Mouse (Mus musculus) hindbrain, embryonic 12.5 days (tissue): ENCODE measurements around the gene Lhfpl5. TPM values are rescaled to one million over a fixed set of nuclear protein-coding genes. Genes with fewer than 3 reads are reported as not detected.
A peak's percentile ranks its signal among the peaks of the same experiment; 100 is the strongest.

Experiments
- ATAC-seq: fragments of 200-750 bp; cut with Nextera tagmentation; 2 replicates; pipeline ENCODE4 v1.8.0; 2017; ENCODE audit warnings: moderate TSS enrichment; ENCODE audit not compliant: low FRiP score
- H3K27ac ChIP-seq: fragments of 300-500 bp; sonication (generic); 2 replicates; pipeline ENCODE4 v1.5.1; 2016; ENCODE audit warnings: mild to moderate bottlenecking
- H3K27me3 ChIP-seq: fragments of 300-500 bp; sonication (generic); 2 replicates; pipeline ENCODE4 v1.6.1; 2016; ENCODE audit warnings: mild to moderate bottlenecking
- H3K36me3 ChIP-seq: fragments of 300-500 bp; sonication (generic); 2 replicates; pipeline ENCODE4 v1.6.1; 2016; ENCODE audit warnings: mild to moderate bottlenecking
- H3K4me1 ChIP-seq: fragments of 300-500 bp; sonication (generic); 2 replicates; pipeline ENCODE4 v1.6.1; 2016
- H3K4me2 ChIP-seq: fragments of 300-500 bp; sonication (generic); replicated peaks from 2 replicates; pipeline ENCODE4 v1.6.1; 2016; ENCODE audit warnings: mild to moderate bottlenecking
- H3K4me3 ChIP-seq: fragments of 300-500 bp; sonication (generic); 2 replicates; pipeline ENCODE4 v1.5.1; 2016; ENCODE audit warnings: mild to moderate bottlenecking
- H3K9ac ChIP-seq: fragments of 300-500 bp; sonication (generic); 2 replicates; pipeline ENCODE4 v1.6.1; 2016; ENCODE audit warnings: mild to moderate bottlenecking, moderate library complexity
- H3K9me3 ChIP-seq: fragments of 300-500 bp; sonication (generic); replicated peaks from 2 replicates; pipeline ENCODE4 v1.6.1; 2016; ENCODE audit warnings: mild to moderate bottlenecking
- WGBS: fragments of 180-500 bp; shearing (Covaris S2); methylation state at CpG from one replicate; pipeline ENCODE4 v1.1.7; 2016; 5-methylcytosine and 5-hydroxymethylcytosine counted together
- microRNA-seq: library from miRNA; unstranded; fragments of <30 nt; microRNA quantifications from one replicate; pipeline ENCODE4, GENCODE M21; 2017
- polyA plus RNA-seq: library from polyadenylated mRNA; unstranded; fragments of >200 nt; fragmentation: Nextera tagmentation; extraction: Ambion mirVana; gene quantifications from 2 replicates; pipeline ENCODE4 v1.2.1, GENCODE M21; 2016

Gene Lhfpl5
- polyA plus RNA-seq, 1 experiment from 2014 or later: 3.4 TPM

DNA sequence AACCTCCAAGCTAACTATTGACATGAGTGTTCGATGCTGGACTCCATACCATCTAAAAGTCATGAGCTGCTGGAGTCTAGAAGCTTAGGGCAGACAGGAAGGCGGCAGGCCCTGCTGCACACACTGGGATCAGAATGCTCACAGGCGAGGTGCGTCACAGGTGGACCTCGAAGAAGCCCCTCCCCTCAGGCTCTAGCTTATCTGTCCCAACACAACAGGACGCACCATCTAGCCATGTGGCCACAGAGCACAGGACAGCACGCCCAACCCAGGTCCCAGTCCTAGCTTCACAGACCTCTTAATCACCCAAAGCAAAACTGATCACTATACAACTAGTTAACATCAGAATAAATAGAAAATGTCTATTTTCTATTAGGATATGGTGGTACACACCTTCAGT lies 42.7 kb downstream of the Lhfpl5 start:
- H3K27ac ChIP-seq: no peak overlapping the region
- no peaks in the 10 kb centered on the region for H3K9me3 ChIP-seq
- no peaks in the 10 kb centered on the region for H3K27me3 ChIP-seq
- H3K36me3 ChIP-seq: peaks cover 24% of the 10 kb centered on the region
- H3K4me1 ChIP-seq: peaks cover 24% of the 10 kb centered on the region
- no peak overlapping the region for H3K4me3 ChIP-seq
- no peak overlapping the region for H3K9ac ChIP-seq
- WGBS: 87% methylated on average over 7 of the region's 7 CpGs
- ATAC-seq: no peak
- no peak overlapping the region for H3K4me2 ChIP-seq

DNA sequence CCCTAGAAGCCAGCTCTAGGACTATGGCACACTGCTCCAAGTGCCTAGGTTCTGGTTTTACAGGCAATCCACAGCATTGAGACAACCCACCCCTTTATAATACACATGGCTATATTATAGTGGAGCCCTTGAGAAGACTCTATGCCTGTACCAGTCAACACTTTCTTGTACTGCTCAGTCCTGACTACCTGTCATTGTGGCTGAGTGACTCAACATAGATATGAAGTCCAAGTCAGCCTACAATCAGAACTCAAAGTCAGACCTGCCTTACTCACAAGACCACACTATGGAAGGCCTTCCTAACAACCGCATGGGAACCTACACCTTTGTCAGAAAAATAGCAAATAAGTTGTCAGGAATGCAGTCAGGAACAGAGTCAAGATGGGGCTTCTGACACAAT lies 43.3 kb downstream of the Lhfpl5 start:
- Histone ChIP-seq H3K9me3 (no peaks in the 10 kb centered on the region), H3K4me1 (peaks cover 24% of the 10 kb centered on the region), H3K9ac (no peak overlapping the region), H3K4me3 (no peak overlapping the region), H3K27me3 (no peaks in the 10 kb centered on the region), H3K4me2 (no peak overlapping the region), H3K27ac (no peak overlapping the region), H3K36me3 (peaks cover 24% of the 10 kb centered on the region)
- no peak for ATAC-seq
- WGBS: 98% methylated on average over 1 of the region's 1 CpGs

DNA sequence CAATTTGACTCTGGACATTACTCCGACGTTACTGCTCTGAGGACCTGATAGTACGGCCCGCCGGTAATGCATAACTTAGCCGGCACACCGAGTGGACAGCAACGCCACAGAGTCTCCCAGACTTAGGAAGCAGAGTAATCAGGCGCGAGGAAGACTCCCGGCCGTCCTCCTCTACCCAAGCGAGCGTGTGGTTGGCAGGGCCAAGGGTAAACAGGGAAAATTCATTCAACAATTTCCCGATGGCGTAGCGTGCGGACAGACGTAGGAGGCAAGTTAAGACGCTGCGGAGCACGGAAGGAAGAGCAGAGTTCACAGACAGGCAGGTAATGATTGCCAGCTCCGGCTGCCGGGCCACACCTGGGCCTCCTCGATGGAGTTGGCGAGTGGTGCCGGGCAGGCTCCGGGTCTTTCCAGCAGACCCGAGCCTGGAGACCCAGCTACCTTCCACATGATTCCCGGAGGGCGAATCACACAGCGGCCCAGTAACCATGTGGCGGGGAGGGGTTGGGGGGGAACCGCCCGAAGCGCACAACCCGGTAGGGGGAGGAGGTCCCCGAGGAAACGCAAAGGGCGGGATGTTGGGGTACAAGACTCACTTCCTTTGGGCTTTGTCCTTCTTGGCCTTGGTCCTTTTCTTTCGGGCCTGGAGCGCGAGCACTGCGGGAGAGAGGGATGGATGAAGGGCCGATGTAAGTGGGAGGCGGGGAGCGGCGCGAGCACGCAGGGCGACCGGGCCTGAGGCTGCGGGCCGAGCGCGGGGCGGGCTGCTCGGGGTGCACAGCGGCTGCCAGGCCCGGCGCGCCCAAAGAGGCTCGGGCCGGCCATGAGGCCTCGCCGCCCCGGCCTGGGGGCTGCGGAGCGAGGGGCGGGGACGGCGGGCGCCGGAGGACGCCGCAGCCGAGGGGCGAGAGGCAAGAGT lies 46.2 kb downstream of the Lhfpl5 start:
- under 1% methylated on average over 67 of the region's 78 CpGs for WGBS
- Histone ChIP-seq H3K4me3 (peak overlapping the region; percentile 99), H3K4me2 (peak overlapping the region; percentile 88), H3K4me1 (peaks cover 24% of the 10 kb centered on the region), H3K27me3 (no peaks in the 10 kb centered on the region), H3K9me3 (no peaks in the 10 kb centered on the region), H3K9ac (peak overlapping the region; percentile 99), H3K36me3 (peaks cover 16% of the 10 kb centered on the region), H3K27ac (peak overlapping the region; percentile 91)
- peak; percentile 79 for ATAC-seq

DNA sequence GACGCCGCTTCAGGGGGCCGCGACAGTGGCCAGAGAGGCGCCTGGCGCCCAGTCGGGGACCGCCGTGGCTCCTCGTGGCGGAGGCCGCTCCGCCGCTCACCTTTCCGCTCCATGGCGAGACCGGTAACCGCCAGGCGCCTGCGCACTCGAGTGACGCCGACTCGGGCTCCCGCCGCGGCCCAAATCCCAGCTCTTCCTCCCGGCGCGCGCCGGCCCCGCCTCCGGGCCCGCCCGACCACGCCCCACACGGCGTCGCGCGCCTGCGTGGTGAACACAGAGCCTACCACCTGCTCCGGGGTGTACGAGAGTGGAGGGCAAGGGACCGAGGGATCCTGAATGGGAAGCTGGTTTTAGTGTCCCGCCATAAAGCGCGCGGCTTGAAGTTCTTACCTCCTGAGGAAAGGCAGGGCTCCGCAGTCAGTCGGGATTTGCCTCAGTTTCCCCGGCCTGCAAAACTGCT lies 46.9 kb downstream of the Lhfpl5 start, which contains the start of gene Srpk1:
Gene Srpk1 (minus strand): TSS at position 410 of the 460 bp plus-strand sequence.
- peak; percentile 96 for ATAC-seq
- H3K4me2 ChIP-seq: peak within 1 kb of the TSS; percentile 88
- H3K9me3 ChIP-seq: no peaks in the 10 kb centered on the region
- no peaks in the 10 kb centered on the region for H3K27me3 ChIP-seq
- peak within 1 kb of the TSS; percentile 99 for H3K9ac ChIP-seq
- WGBS: under 1% methylated on average over 40 of the region's 53 CpGs
- peak within 1 kb of the TSS; percentile 91 for H3K27ac ChIP-seq
- H3K4me3 ChIP-seq: peak within 1 kb of the TSS; percentile 99
- H3K36me3 ChIP-seq: peaks cover 14% of the 10 kb centered on the region
- H3K4me1 ChIP-seq: peaks cover 24% of the 10 kb centered on the region

GRCm38 (mm10) chr17:28624841-28625240 lies 49.4 kb downstream of the Lhfpl5 start:
- 86% methylated on average over 2 of the region's 2 CpGs for WGBS
- H3K9ac ChIP-seq: no peak overlapping the region
- no peaks in the 10 kb centered on the region for H3K27me3 ChIP-seq
- peaks cover 14% of the 10 kb centered on the region for H3K4me1 ChIP-seq
- H3K4me2 ChIP-seq: no peak overlapping the region
- H3K36me3 ChIP-seq: peaks cover 4% of the 10 kb centered on the region
- H3K4me3 ChIP-seq: no peak overlapping the region
- H3K9me3 ChIP-seq: no peaks in the 10 kb centered on the region
- ATAC-seq: no peak
- no peak overlapping the region for H3K27ac ChIP-seq

DNA sequence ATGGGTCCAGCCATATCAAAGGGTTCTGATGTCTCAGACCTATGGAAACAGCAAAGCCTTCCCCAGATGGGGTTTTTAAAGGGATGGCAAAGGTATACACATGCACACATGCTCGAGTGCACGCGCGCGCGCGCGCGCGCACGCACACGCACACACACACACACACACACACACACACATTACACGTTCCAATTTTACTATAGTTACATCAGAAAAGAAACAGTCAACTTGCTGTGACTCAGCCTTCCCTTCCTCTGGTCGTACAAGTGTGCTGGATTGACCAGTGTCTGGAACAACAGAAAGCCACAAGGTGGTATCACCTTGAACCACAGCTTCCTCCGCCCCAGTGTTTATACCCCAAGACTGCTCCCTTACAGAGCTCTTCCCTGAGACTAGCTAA lies 49.9 kb downstream of the Lhfpl5 start:
- ATAC-seq: no peak
- H3K4me3 ChIP-seq: no peak overlapping the region
- 95% methylated on average over 15 of the region's 15 CpGs for WGBS

GRCm38 (mm10) chr17:28626937-28627336 lies 51.5 kb downstream of the Lhfpl5 start:
- Histone ChIP-seq H3K4me2 (no peak overlapping the region), H3K4me1 (no peaks in the 10 kb centered on the region; the same call in 1 of the 2 replicates), H3K9me3 (no peaks in the 10 kb centered on the region), H3K4me3 (no peak overlapping the region), H3K27ac (no peak overlapping the region), H3K27me3 (no peaks in the 10 kb centered on the region), H3K9ac (no peak overlapping the region), H3K36me3 (no peaks in the 10 kb centered on the region)
- WGBS: 86% methylated on average over 2 of the region's 2 CpGs
- no peak for ATAC-seq

More for the DNA sequence above, 49.9 kb downstream of the Lhfpl5 start:
- Histone ChIP-seq H3K36me3 (no peaks in the 10 kb centered on the region), H3K27ac (no peak overlapping the region), H3K4me1 (peaks cover 10% of the 10 kb centered on the region), H3K27me3 (no peaks in the 10 kb centered on the region), H3K9me3 (no peaks in the 10 kb centered on the region), H3K4me2 (no peak overlapping the region), H3K9ac (no peak overlapping the region)

DNA sequence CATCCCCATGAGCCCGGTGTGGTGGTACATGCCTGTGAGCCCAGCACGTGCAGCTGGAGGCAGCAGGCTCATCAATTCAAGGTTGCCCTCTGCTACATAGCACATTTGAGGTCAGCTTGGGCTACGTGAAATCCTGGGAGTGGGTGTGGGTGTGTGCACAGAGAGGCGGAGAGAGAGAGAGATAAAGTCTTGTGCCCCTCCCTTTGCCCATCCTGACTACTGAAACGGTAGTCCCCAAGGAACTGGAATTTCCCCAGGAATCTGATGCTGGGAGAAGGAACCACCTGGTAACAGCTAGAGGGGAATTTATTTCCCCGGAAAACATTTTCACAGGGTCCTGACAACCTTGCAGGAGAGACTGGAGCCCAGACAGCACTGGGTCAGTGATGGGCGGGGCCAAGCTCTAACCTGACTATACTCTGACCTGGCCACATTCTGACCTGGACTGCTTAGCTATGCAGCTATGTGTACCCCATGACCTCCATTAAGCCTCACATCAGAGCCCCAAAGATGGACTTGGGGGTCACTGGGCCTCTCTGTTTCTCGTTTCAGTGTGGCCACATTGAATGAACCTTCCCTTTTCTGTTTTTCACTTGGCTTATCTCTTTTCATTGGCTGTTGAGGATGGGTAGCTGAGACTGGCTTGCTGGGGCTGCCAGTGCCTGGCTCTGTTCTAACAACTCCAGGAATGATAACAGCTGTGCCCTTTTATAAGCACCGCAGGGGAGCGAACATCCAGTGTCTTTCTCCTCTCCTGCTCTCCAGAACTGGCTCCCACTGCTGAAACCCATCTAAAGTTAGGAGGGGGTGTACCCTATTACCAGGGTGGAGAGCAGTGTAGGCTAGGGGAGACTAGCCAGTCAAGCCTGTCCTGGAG lies 53.0 kb downstream of the Lhfpl5 start:
- no peak overlapping the region for H3K27ac ChIP-seq
- no peaks in the 10 kb centered on the region for H3K9me3 ChIP-seq
- no peak for ATAC-seq
- no peaks in the 10 kb centered on the region; the same call in 1 of the 2 replicates for H3K4me1 ChIP-seq
- no peak overlapping the region for H3K4me3 ChIP-seq
- no peaks in the 10 kb centered on the region for H3K36me3 ChIP-seq
- H3K4me2 ChIP-seq: no peak overlapping the region
- H3K9ac ChIP-seq: no peak overlapping the region
- 64% methylated on average over 10 of the region's 10 CpGs for WGBS
- H3K27me3 ChIP-seq: no peaks in the 10 kb centered on the region

DNA sequence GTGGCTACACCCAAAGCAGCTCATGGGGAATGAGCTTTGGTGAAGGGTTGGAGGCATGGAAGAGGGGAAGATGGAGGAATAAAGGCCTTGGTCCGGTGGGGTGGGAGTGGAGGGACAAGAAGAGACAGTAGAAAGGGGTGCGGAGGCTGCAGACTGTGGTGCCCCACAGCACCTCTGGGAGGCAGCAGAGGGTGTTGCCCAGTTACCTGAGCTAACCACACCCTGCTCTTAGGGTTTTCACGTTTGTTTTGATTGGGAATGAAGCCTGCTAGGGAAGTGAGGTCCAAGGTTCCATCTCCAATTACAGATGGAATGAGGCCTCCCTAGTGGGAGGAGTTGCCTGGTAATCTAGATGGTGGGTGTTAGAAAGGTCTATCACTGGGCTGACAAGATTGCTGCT lies 53.7 kb downstream of the Lhfpl5 start:
- H3K9me3 ChIP-seq: no peaks in the 10 kb centered on the region
- ATAC-seq: no peak
- H3K4me2 ChIP-seq: no peak overlapping the region
- H3K36me3 ChIP-seq: no peaks in the 10 kb centered on the region
- H3K27ac ChIP-seq: no peak overlapping the region
- no peak overlapping the region for H3K9ac ChIP-seq
- H3K27me3 ChIP-seq: no peaks in the 10 kb centered on the region
- H3K4me3 ChIP-seq: no peak overlapping the region
- WGBS: 49% methylated on average over 3 of the region's 3 CpGs
- H3K4me1 ChIP-seq: no peaks in the 10 kb centered on the region; the same call in 1 of the 2 replicates

Small RNA genes within 50 kb of the gene (microRNA-seq; reads per million reads assigned to microRNA genes)
- gene Gm25195 (not detected), gene Mir6969 (not detected)

Other genes starting within 250 kb of the Lhfpl5 start
- 287 and 354 TPM in 2 replicates for gene Rpl10a, start 247.2 kb upstream of the Lhfpl5 start, polyA plus RNA-seq
- 7.0 and 7.7 TPM in 2 replicates for gene Tead3, start 224.8 kb upstream of the Lhfpl5 start, polyA plus RNA-seq
- 5.0 and 6.8 TPM in 2 replicates for gene Tulp1, start 210.4 kb upstream of the Lhfpl5 start, polyA plus RNA-seq
- 28.3 and 32.6 TPM in 2 replicates for gene Fkbp5, start 58.1 kb upstream of the Lhfpl5 start, polyA plus RNA-seq
- gene Armc12, start 44.8 kb upstream of the Lhfpl5 start, polyA plus RNA-seq: not detected in 2 replicates
- not detected in 2 replicates for gene Clpsl2, start 26.2 kb upstream of the Lhfpl5 start, polyA plus RNA-seq
- not detected in 2 replicates for gene Clps, start 14.9 kb upstream of the Lhfpl5 start, polyA plus RNA-seq
- 100 and 105 TPM in 2 replicates for gene Srpk1, start 47.1 kb downstream of the Lhfpl5 start, polyA plus RNA-seq
- 0.44 and 0.63 TPM in 2 replicates for gene Slc26a8, start 114.6 kb downstream of the Lhfpl5 start, polyA plus RNA-seq
- gene Mapk14, start 115.7 kb downstream of the Lhfpl5 start, polyA plus RNA-seq: 40.1 and 45.9 TPM in 2 replicates
- gene AC170998.1, start 150.4 kb downstream of the Lhfpl5 start, polyA plus RNA-seq: 3.2 and 3.5 TPM in 2 replicates
- 4.2 and 6.5 TPM in 2 replicates for gene Mapk13, start 193.7 kb downstream of the Lhfpl5 start, polyA plus RNA-seq
- 13.0 and 13.8 TPM in 2 replicates for gene Brpf3, start 225.4 kb downstream of the Lhfpl5 start, polyA plus RNA-seq